Mouse (Mus musculus) hindbrain, embryonic 10.5 days (tissue): ENCODE measurements around the gene Kng1. TPM values are rescaled to one million over a fixed set of nuclear protein-coding genes. Genes with fewer than 3 reads are reported as not detected.
"Not testable (repeated sequence)": the region's sequence is repeated elsewhere in the genome, so short reads cannot be mapped to it uniquely, and the experiment has no call there.

ENCODE experiments used
- DNase-seq: peaks from one replicate; pipeline ENCODE4 v3.0.0-alpha.2; 2017; ENCODE audit warnings: low spot score
- H3K27ac ChIP-seq: fragments of 300-500 bp; sonication (generic); 2 replicates; pipeline ENCODE4 v1.5.1; 2016; ENCODE audit warnings: mild to moderate bottlenecking, moderate library complexity
- H3K27me3 ChIP-seq: fragments of 300-500 bp; sonication (generic); 2 replicates; pipeline ENCODE4 v1.6.1; 2016; ENCODE audit warnings: mild to moderate bottlenecking; ENCODE audit not compliant: poor library complexity, insufficient read depth, severe bottlenecking
- H3K36me3 ChIP-seq: fragments of 300-500 bp; sonication (generic); 2 replicates; pipeline ENCODE4 v1.6.1; 2016; ENCODE audit warnings: mild to moderate bottlenecking, moderate library complexity
- H3K4me1 ChIP-seq: fragments of 300-500 bp; sonication (generic); replicated peaks from 2 replicates; pipeline ENCODE4 v1.6.1; 2016; ENCODE audit warnings: mild to moderate bottlenecking
- H3K4me3 ChIP-seq: fragments of 300-500 bp; sonication (generic); 2 replicates; pipeline ENCODE4 v1.5.1; 2016; ENCODE audit warnings: mild to moderate bottlenecking, moderate library complexity
- H3K9me3 ChIP-seq: fragments of 300-500 bp; sonication (generic); 2 replicates; pipeline ENCODE4 v1.6.1; 2016; ENCODE audit warnings: mild to moderate bottlenecking, moderate library complexity
- WGBS: fragments of 180-500 bp; shearing (Covaris S2); methylation state at CpG from one replicate; pipeline ENCODE4 v1.1.7; 2016; 5-methylcytosine and 5-hydroxymethylcytosine counted together
- polyA plus RNA-seq: library from polyadenylated mRNA; unstranded; fragments of >200 nt; fragmentation: Nextera tagmentation; extraction: Ambion mirVana; gene quantifications from 2 replicates; pipeline ENCODE4 v1.2.1, GENCODE M21; 2016

Kng1 gene
- polyA plus RNA-seq, 1 experiment from 2014 or later: not detected

GRCm38 (mm10) chr16:23097290-23098104 lies 39.8 kb downstream of the Kng1 start:
- not testable (repeated sequence) for H3K9me3 ChIP-seq, H3K27ac ChIP-seq, H3K36me3 ChIP-seq, DNase-seq, H3K4me3 ChIP-seq
- Histone ChIP-seq H3K4me1 (peaks cover 20% of the 10 kb centered on the region), H3K27me3 (peaks cover 18% of the 10 kb centered on the region)
- whole genome bisulfite sequencing: 88% methylated on average over 8 of the region's 8 CpGs

DNA sequence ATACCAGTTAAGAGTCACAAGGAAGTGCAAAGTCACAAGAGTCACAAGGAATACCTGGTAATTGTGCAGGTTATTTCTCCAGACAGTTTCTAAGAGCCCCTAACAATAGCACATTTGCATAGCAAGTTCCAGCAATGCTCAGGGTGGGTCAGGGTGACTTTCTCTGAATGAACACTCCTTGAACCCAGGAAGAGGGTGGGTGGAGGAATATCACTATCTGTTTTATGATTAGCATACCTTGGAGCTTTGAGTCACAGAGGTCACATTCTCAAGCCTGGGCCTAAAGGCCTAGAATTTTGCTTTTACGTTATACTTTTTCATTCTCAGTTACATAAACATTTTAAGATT lies 40.4 kb downstream of the Kng1 start:
- not testable (repeated sequence) for H3K9me3 ChIP-seq, H3K36me3 ChIP-seq, H3K27ac ChIP-seq, H3K4me3 ChIP-seq, DNase-seq
- peaks cover 18% of the 10 kb centered on the region for H3K27me3 ChIP-seq
- WGBS: 94% methylated on average over 1 of the region's 1 CpGs
- H3K4me1 ChIP-seq: peaks cover 24% of the 10 kb centered on the region

DNA sequence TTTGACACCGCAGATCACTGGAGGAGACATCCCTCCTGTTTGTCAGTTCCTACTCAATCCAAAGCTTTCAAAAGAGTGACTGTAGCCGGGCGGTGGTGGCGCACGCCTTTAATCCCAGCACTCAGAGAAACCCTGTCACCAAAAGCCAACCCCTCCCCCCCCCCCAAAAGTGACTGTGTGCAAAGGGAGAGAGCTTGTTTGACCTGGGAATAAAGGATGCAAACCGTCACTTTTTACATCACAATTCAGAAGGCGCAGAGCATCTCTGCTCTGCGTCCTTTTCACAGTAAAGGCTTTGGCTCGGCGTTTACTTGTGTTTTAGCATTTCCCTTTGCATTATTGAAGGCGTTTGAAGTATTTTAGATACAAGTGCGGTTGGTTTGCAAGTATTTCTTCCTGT lies 42.0 kb downstream of the Kng1 start:
- no peaks in the 10 kb centered on the region for H3K9me3 ChIP-seq
- H3K36me3 ChIP-seq: no peaks in the 10 kb centered on the region
- H3K4me3 ChIP-seq: peak overlapping the region; percentile 52
- DNase-seq: peak; percentile 25
- H3K27me3 ChIP-seq: peaks cover 18% of the 10 kb centered on the region
- peak overlapping the region; percentile 59 for H3K27ac ChIP-seq
- H3K4me1 ChIP-seq: peaks cover 24% of the 10 kb centered on the region
- 4% methylated on average over 12 of the region's 12 CpGs for WGBS

DNA sequence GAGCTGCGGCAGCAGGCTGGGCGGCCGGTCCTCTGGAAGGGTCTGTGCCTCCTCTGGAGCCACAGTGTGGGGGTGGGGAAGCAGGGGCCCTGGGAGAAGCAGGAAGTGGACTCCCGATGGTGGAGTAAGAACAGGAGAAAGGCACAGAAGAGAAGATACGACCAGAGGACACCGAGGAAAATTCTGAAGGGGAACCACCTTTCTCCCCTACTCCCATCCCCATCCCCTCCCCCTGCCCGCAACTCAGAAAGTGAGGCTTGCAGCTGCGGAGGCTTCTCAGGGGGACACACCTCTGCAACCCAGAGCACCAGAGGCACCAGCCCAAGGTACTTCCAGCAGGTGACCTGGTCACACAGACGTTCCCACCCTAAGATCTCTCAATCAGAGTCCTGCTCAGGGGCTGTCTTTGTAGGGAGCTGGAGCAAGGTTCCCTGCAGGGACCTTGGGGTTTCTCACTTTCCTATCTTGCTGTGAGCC lies 42.5 kb downstream of the Kng1 start:
- Histone ChIP-seq H3K9me3 (no peaks in the 10 kb centered on the region), H3K27ac (peak overlapping the region; percentile 59)
- DNase-seq: peak; percentile 57

DNA sequence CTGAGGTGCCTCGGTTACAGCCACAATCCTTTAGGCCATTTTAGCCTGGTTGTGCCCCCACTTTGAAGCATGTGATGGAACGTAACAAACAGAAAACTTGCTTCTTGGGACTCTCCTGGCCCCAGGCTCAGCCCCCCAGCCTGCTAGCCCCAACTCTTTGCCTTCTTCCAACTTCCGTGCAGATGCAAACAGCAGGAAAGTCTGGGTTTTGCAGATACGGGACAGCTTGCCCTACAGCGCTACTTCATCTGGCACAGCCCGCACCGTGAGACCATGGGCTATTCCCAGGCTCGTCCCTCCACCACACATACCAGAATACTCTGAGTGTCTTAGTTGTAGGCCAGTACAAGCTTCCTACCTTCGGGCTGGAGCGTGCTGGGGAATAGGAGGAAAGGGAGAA lies 42.9 kb downstream of the Kng1 start:
- peaks cover 24% of the 10 kb centered on the region for H3K4me1 ChIP-seq
- 7% methylated on average over 10 of the region's 10 CpGs for WGBS
- H3K4me3 ChIP-seq: peak overlapping the region; percentile 52
- peak; percentile 25 for DNase-seq
- H3K36me3 ChIP-seq: no peaks in the 10 kb centered on the region
- H3K27ac ChIP-seq: peak overlapping the region; percentile 59
- peaks cover 18% of the 10 kb centered on the region for H3K27me3 ChIP-seq
- H3K9me3 ChIP-seq: no peaks in the 10 kb centered on the region

More for the DNA sequence above, 42.5 kb downstream of the Kng1 start:
- Histone ChIP-seq H3K4me1 (peaks cover 24% of the 10 kb centered on the region), H3K36me3 (no peaks in the 10 kb centered on the region), H3K27me3 (peaks cover 18% of the 10 kb centered on the region), H3K4me3 (peak overlapping the region; percentile 52)
- under 1% methylated on average over 9 of the region's 9 CpGs for WGBS

DNA sequence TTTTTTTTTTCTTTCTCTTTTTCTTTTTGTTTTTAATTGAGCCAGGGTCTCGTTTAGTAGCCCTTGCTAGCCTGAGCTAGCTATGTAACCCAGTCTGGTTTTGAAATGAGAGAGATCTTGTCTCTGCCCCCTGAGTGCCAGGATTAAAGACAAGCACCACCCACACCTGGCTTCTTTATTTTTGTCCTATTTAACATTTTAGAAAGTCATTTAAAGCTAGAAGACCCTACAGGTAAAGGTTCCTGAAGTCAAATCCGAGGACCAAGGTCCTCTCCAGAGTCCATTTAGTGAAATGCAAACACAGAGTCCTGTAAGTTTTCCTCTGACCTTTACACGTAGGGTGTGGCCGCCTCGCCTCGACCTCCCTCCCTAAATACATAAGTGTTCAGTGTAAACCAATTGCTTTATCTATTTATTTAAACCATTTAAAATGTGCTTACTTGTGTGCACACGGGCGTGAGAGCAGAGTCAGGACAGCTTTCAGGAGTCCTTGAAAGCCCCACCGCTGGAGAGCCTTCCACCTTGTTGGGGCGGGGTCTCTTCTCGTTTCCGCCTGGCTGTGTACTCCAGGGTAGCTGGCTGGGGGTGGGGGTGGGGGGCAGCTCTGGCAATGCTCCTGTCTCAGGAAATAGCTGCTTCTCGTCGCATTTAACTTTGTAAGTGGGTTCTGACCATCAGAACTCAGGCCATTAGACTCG lies 44.8 kb downstream of the Kng1 start:
- H3K4me3 ChIP-seq: peak overlapping the region; percentile 48
- no peaks in the 10 kb centered on the region for H3K9me3 ChIP-seq
- no peak for DNase-seq
- peaks cover 28% of the 10 kb centered on the region for H3K4me1 ChIP-seq
- WGBS: 13% methylated on average over 15 of the region's 15 CpGs
- H3K27ac ChIP-seq: 0 out of 2 replicates have a peak overlapping the region, but pooled peaks have one; percentile 53
- H3K36me3 ChIP-seq: no peaks in the 10 kb centered on the region
- peaks cover 18% of the 10 kb centered on the region for H3K27me3 ChIP-seq

DNA sequence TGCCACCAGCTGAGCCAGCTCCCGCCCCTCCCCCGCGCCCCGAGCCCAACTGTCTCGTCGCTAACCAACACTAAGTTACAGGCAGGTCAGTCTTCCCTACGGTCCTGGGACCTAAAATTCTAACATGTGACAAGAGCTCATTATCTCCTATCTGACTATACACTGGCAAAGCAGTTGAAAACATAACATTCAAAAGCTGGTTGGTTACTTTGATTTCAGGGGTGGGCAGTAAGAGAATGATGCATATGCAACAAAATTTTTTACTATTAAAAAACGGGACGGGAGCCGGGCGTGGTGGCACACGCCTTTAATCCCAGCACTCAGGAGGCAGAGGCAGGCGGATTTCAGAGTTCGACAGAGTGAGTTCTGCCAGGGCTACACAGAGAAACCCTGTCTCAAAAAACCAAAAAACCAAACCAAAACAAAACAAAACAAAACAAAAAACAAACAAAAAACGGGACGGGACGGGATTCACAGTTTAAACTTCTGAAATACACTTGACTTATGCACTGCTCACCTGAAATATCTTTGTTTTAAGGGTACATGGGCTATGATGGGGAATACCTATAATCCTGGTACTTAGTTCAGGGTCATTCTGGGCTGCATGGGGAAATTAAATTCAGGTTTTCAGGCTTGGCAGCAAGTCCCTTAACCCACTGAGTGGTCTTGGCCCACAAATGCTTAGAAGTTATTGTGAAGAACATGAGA lies 45.5 kb downstream of the Kng1 start:
- Histone ChIP-seq H3K36me3 (peaks cover 2% of the 10 kb centered on the region), H3K27me3 (peaks cover 18% of the 10 kb centered on the region), H3K9me3 (no peaks in the 10 kb centered on the region), H3K4me3 (peak overlapping the region; percentile 48), H3K4me1 (peaks cover 28% of the 10 kb centered on the region), H3K27ac (0 out of 2 replicates have a peak overlapping the region, but pooled peaks have one; percentile 53)
- DNase-seq: peak; percentile 27
- 40% methylated on average over 17 of the region's 17 CpGs for WGBS

DNA sequence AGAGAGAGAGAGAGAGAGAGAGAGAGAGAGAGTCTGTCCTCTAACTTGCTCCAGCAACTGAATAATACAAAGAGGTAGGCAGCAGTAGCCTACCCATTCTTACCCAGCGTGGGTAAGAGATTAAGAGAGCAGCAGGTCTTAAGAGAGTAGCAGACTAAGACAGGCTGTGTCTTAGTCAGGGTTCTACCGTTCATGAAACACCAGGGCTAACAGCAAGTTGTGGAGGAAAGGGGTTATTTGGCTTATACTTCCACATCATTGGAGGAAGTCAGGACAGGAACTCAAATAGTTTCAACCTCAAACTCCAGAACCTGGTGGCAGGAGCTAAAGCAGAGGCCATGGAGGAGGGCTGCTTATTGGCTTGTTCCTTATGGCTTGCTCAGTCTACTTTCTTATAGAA lies 46.2 kb downstream of the Kng1 start:
- Histone ChIP-seq H3K4me1 (peaks cover 29% of the 10 kb centered on the region), H3K27ac (no peak overlapping the region), H3K9me3 (no peaks in the 10 kb centered on the region), H3K4me3 (no peak overlapping the region), H3K36me3 (peaks cover 8% of the 10 kb centered on the region), H3K27me3 (peaks cover 18% of the 10 kb centered on the region)
- WGBS: 66% methylated on average over 2 of the region's 2 CpGs
- no peak for DNase-seq

DNA sequence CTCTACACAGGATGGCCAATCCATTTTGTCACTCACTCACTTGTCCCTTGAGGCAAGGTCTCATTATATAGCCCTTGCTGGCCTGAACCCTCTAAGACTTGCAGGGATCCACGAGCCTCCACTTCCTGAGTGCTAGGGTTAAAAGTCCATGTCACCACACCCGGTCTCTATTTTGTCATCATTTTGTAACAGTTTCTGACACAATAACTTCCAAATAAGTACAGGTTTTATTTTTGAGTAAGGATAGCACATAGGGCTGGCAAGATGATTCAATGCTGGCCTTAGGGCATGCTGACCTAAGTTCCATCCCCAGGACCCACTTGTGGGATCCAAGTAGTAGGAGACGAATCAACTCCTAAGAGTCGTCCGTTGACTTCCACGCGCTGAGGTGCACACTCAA lies 48.5 kb downstream of the Kng1 start:
- Histone ChIP-seq H3K27ac (no peak overlapping the region), H3K36me3 (peaks cover 31% of the 10 kb centered on the region), H3K27me3 (no peaks in the 10 kb centered on the region), H3K9me3 (no peaks in the 10 kb centered on the region), H3K4me1 (peaks cover 28% of the 10 kb centered on the region), H3K4me3 (no peak overlapping the region)
- 73% methylated on average over 7 of the region's 7 CpGs for WGBS
- no peak for DNase-seq

DNA sequence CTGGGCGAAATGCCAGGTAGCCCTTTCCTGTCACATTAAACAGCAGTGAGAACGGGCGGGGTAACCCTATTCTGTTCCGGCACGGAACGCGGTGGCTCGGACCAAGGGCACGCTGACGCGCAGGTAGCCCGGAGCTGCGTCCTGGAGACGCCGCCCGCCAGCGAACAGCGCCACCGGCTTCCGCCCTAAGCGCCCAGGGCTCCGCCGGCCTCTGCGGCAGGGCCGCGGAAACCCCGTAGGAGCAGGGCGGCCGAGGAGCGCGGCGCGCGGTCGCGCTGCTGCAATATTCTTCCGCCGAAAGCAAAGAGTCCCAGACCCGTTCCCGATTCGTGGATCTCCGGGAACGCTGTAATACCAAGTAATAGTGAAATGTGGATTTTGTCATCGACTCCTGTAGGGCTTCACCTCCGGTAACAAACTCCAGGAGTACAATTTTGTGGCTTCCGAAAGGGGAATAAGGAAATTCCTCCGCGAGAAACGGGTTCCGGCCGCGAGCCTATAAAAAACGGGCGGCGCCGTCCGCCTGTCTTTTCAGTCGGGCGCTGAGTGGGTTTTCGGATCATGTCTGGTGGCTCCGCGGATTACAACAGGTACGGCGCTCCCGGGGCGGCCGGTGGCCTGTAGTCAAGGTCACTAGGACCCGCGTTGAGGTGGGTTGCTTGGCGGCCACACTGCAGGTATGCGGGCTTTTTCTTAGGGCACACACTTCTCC lies 49.7 kb downstream of the Kng1 start, which contains the start of gene Eif4a2:
Gene Eif4a2, plus strand, starts transcription at position 214 of the 712 bp plus-strand sequence.
- H3K36me3 ChIP-seq: peaks cover 44% of the 10 kb centered on the region
- H3K27ac ChIP-seq: peak within 1 kb of the TSS; percentile 99
- DNase-seq: peak; percentile 89
- H3K9me3 ChIP-seq: no peaks in the 10 kb centered on the region
- H3K4me3 ChIP-seq: peak within 1 kb of the TSS; percentile 98
- peaks cover 27% of the 10 kb centered on the region for H3K4me1 ChIP-seq
- H3K27me3 ChIP-seq: no peaks in the 10 kb centered on the region
- WGBS: under 1% methylated on average over 71 of the region's 71 CpGs

DNA sequence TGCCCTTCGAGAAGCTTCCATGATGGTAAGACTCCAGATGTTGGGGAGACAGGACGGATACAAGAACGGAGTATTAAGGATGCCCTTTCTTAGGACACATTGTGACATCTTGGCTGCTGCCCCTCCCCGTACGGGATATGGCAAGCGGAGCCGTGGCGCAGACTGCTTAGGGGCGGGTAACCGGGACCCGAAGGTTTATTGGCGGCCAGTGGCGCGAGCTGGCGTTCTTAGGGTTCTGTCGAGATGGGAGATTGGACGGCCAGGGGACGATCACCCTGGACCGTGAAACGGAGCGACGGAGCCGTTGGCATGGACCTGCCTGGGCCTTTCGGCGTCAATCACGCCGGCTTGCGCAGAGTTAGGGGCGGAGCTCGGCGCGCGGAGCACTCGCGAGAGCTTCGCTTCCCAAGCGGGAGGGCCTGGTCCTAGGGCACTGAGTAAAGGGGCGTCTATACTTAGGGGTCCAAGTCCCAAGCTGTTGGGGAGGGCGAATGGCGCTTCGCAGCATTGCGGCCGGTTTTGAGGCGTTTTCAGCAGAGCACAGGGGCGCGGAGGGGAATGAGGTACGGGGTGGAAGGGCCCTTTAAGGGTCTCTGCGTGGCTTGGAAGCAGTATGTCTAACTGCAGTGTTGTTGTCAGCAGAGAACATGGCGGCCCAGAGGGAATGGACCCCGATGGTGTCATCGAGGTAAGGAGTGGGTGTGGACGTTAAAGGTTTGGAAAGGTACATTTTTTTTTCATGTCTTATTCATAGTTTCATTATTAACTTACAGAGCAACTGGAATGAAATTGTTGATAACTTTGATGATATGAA lies 50.5 kb downstream of the Kng1 start:
- Histone ChIP-seq H3K9me3 (no peaks in the 10 kb centered on the region), H3K27ac (peak overlapping the region; percentile 99), H3K4me1 (peaks cover 21% of the 10 kb centered on the region), H3K36me3 (peaks cover 51% of the 10 kb centered on the region), H3K4me3 (peak overlapping the region; percentile 98), H3K27me3 (no peaks in the 10 kb centered on the region)
- WGBS: under 1% methylated on average over 52 of the region's 52 CpGs
- peak; percentile 85 for DNase-seq
